Mouse (Mus musculus): ENCODE results near the gene 4931428L18Rik. TPM values are rescaled to one million over a fixed set of nuclear protein-coding genes. Genes with fewer than 3 reads are reported as not detected.

Gene 4931428L18Rik
- total RNA-seq, 4 experiments from 2014 or later, result not detected

- DNase-seq (ENCODE audit: low spot score), result no peak
Observed at GRCm38 (mm10) chr1:31152799-31153426, 69.6 kb downstream of the 4931428L18Rik start.

GRCm38 (mm10) chr1:31150546-31150945, 71.9 kb downstream of the 4931428L18Rik start:
- DNase-seq (ENCODE audit: low spot score), result no peak

- no peak for DNase-seq (ENCODE audit: low spot score)
Observed at GRCm38 (mm10) chr1:31149671-31150070, 72.8 kb downstream of the 4931428L18Rik start.

- no peak for DNase-seq (ENCODE audit: low spot score)
Observed at GRCm38 (mm10) chr1:31143571-31143970, 78.9 kb downstream of the 4931428L18Rik start.

GRCm38 (mm10) chr1:31142288-31143094, 80.0 kb downstream of the 4931428L18Rik start:
- DNase-seq (ENCODE audit: low spot score), result no peak

- no peak for DNase-seq (ENCODE audit: low spot score)
Observed at GRCm38 (mm10) chr1:31138387-31138786, 84.1 kb downstream of the 4931428L18Rik start.

GRCm38 (mm10) chr1:31113466-31113865, 109.0 kb downstream of the 4931428L18Rik start:
- DNase-seq (ENCODE audit: low spot score), result no peak

GRCm38 (mm10) chr1:31107961-31108360, 114.5 kb downstream of the 4931428L18Rik start:
- no peak for DNase-seq (ENCODE audit: low spot score)

GRCm38 (mm10) chr1:31102863-31103657, 119.4 kb downstream of the 4931428L18Rik start:
- DNase-seq (ENCODE audit: low spot score), result peak; percentile 45

- DNase-seq (ENCODE audit: low spot score), result no peak
Observed at GRCm38 (mm10) chr1:31102280-31102679, 120.2 kb downstream of the 4931428L18Rik start.

GRCm38 (mm10) chr1:31097208-31097607, 125.3 kb downstream of the 4931428L18Rik start:
- no peak for DNase-seq (ENCODE audit: low spot score)

- DNase-seq (ENCODE audit: low spot score), result no peak
Observed at GRCm38 (mm10) chr1:31096466-31096793, 126.1 kb downstream of the 4931428L18Rik start.

GRCm38 (mm10) chr1:31095706-31096465, 126.6 kb downstream of the 4931428L18Rik start:
- DNase-seq (ENCODE audit: low spot score), result no peak

- no peak for DNase-seq (ENCODE audit: low spot score)
Observed at GRCm38 (mm10) chr1:31094792-31095191, 127.7 kb downstream of the 4931428L18Rik start.

- DNase-seq (ENCODE audit: low spot score), result peak; percentile 61
Observed at GRCm38 (mm10) chr1:31093939-31094338, 128.5 kb downstream of the 4931428L18Rik start.

GRCm38 (mm10) chr1:31088686-31089085, 133.8 kb downstream of the 4931428L18Rik start:
- DNase-seq (ENCODE audit: low spot score), result no peak

- peak; percentile 55 for DNase-seq (ENCODE audit: low spot score)
Observed at GRCm38 (mm10) chr1:31072523-31073370, 149.7 kb downstream of the 4931428L18Rik start.

GRCm38 (mm10) chr1:31071209-31071608, 151.3 kb downstream of the 4931428L18Rik start:
- DNase-seq (ENCODE audit: low spot score), result no peak

- DNase-seq (ENCODE audit: low spot score), result no peak
Observed at GRCm38 (mm10) chr1:31064817-31065740, 157.4 kb downstream of the 4931428L18Rik start.
